Mouse (Mus musculus): ENCODE results near the gene Eml3. TPM values are rescaled to one million over a fixed set of nuclear protein-coding genes. Genes with fewer than 3 reads are reported as not detected.
"Not testable (repeated sequence)": the region's sequence is repeated elsewhere in the genome, so short reads cannot be mapped to it uniquely, and the experiment has no call there.

Eml3 gene
- polyA plus RNA-seq, 1 experiment from 2014 or later = 10.3 TPM

DNA sequence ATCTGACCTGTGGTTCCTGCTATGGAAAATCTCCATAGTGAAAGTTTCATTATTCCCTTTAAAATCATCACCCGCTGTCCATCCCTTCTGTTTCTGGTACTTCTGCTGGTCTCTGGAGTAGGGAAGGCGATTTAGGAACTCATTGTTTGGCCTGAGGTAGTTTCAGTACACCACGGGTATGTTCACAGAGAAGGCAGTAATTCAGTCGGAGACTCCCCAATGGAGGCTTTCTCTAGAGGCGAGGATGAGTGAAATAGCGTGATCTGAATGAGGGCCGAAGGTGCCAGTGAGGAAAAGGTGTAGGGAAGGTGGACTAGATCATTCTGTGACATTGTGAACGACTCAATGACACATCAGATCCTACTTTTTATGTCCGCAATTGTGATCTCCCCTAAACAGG is 24.8 kb downstream of the Eml3 start:
- no peaks in the 10 kb centered on the region for H3K27me3 ChIP-seq (replicated peaks; ENCODE audit: control insufficient read depth, insufficient read depth, low read length)
- H3K36me3 ChIP-seq (ENCODE audit: control insufficient read depth, insufficient read depth, low read length) = peaks cover 27% of the 10 kb centered on the region
- no peak for ATAC-seq
- H3K4me1 ChIP-seq (ENCODE audit: control insufficient read depth, insufficient read depth, low read depth, low read length) = peaks cover 22% of the 10 kb centered on the region
- peak overlapping the region; percentile 73 for H3K9ac ChIP-seq (ENCODE audit: low read depth, low read length)
- WGBS = 9% methylated on average over 9 of the region's 9 CpGs
- peak overlapping the region; percentile 69 for H3K4me3 ChIP-seq (ENCODE audit: low read length)
- peak overlapping the region; percentile 68 for H3K4me2 ChIP-seq (ENCODE audit: low read length)
- no peaks in the 10 kb centered on the region for H3K9me3 ChIP-seq (ENCODE audit: control insufficient read depth, low read length)
- peak overlapping the region; percentile 71 for H3K27ac ChIP-seq (ENCODE audit: low read depth, low read length)

- ATAC-seq = no peak
- Histone ChIP-seq H3K36me3 (ENCODE audit: control insufficient read depth, insufficient read depth, low read length) (peaks cover 51% of the 10 kb centered on the region), H3K4me2 (ENCODE audit: low read length) (no peak overlapping the region), H3K27ac (ENCODE audit: low read depth, low read length) (no peak overlapping the region), H3K9me3 (ENCODE audit: control insufficient read depth, low read length) (no peaks in the 10 kb centered on the region), H3K27me3 (replicated peaks; ENCODE audit: control insufficient read depth, insufficient read depth, low read length) (no peaks in the 10 kb centered on the region), H3K9ac (ENCODE audit: low read depth, low read length) (no peak overlapping the region), H3K4me1 (ENCODE audit: control insufficient read depth, insufficient read depth, low read depth, low read length) (peaks cover 2% of the 10 kb centered on the region), H3K4me3 (ENCODE audit: low read length) (no peak overlapping the region)
- WGBS = 98% methylated on average over 2 of the region's 2 CpGs
These were observed 32.9 kb downstream of the Eml3 start for GRCm38 (mm10) chr19:8962256-8962655.

DNA sequence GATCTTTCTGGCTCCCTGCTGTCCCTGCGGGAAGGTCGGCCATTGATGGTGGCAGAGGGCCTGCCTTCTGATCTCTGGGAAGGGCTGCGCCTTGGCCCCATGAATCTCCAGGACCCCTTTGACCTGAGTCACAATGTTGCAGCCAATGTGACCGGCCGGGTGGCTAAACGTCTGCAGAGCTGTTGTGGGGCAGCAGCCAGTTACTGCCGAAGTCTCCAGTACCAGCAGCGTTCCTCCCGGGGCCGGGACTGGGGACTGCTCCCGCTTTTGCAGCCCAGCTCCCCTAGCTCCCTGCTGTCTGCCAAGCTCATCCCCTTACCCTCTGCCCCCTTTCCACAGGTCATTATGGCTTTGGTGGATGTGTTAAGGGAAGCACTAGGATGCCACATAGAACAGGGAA is 35.7 kb downstream of the Eml3 start:
- Histone ChIP-seq H3K9ac (ENCODE audit: low read depth, low read length) (no peak overlapping the region), H3K4me1 (ENCODE audit: control insufficient read depth, insufficient read depth, low read depth, low read length) (peaks cover 12% of the 10 kb centered on the region), H3K27ac (ENCODE audit: low read depth, low read length) (no peak overlapping the region), H3K36me3 (ENCODE audit: control insufficient read depth, insufficient read depth, low read length) (peaks cover 42% of the 10 kb centered on the region), H3K4me2 (ENCODE audit: low read length) (no peak overlapping the region), H3K27me3 (replicated peaks; ENCODE audit: control insufficient read depth, insufficient read depth, low read length) (no peaks in the 10 kb centered on the region), H3K9me3 (ENCODE audit: control insufficient read depth, low read length) (no peaks in the 10 kb centered on the region), H3K4me3 (ENCODE audit: low read length) (no peak overlapping the region)
- no peak for ATAC-seq
- 92% methylated on average over 11 of the region's 11 CpGs for WGBS

DNA sequence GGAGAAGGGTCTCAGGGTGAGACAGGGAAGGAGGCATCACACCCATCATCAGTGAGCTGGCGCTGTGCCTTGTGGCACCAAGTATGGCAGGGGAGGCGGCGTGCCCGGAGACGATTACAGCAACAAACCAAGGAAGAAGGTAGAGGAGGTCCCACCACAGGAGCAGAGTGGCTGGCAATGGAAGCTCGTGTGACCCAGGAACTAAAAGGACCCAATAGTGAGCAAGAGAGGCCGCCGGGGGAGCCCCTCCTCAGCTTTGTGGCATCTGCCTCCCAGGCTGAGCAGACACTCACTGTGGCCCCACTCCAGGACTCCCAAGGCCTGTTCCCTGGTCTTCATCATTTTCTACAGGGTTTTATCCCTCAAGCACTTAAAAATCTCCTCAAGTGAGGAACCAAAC is 36.4 kb downstream of the Eml3 start:
- 84% methylated on average over 8 of the region's 8 CpGs for WGBS
- peaks cover 42% of the 10 kb centered on the region for H3K36me3 ChIP-seq (ENCODE audit: control insufficient read depth, insufficient read depth, low read length)
- H3K4me3 ChIP-seq (ENCODE audit: low read length) = no peak overlapping the region; the same call in 1 of the 2 replicates
- H3K4me1 ChIP-seq (ENCODE audit: control insufficient read depth, insufficient read depth, low read depth, low read length) = peaks cover 12% of the 10 kb centered on the region
- no peak for ATAC-seq
- H3K27ac ChIP-seq (ENCODE audit: low read depth, low read length) = peak overlapping the region; percentile 52; the same call in 1 of the 2 replicates
- H3K9me3 ChIP-seq (ENCODE audit: control insufficient read depth, low read length) = no peaks in the 10 kb centered on the region
- no peak overlapping the region for H3K9ac ChIP-seq (ENCODE audit: low read depth, low read length)
- no peaks in the 10 kb centered on the region for H3K27me3 ChIP-seq (replicated peaks; ENCODE audit: control insufficient read depth, insufficient read depth, low read length)
- peak overlapping the region; percentile 49 for H3K4me2 ChIP-seq (ENCODE audit: low read length)

DNA sequence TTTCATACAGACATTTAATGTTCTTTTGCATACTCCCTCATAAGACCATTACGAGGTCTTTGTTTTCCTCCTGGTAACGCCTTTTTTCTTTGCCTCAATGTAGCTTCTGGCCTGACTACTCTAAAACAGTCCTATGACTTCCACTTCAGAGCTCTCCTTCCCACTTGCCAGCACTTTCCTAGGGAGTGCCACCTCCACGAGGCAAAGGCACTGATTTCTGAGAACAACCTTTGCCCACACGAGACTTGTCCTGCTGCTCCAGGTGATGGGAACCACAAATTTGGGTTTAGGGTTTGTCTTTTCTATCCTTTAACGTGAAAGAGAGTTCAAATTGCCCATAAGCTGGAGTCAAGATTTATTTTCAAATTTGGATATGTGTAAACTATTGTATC is 36.8 kb downstream of the Eml3 start:
- H3K4me2 ChIP-seq (ENCODE audit: low read length) = peak overlapping the region; percentile 49
- no peaks in the 10 kb centered on the region for H3K9me3 ChIP-seq (ENCODE audit: control insufficient read depth, low read length)
- peak overlapping the region; percentile 72 for H3K4me3 ChIP-seq (ENCODE audit: low read length)
- peaks cover 12% of the 10 kb centered on the region for H3K4me1 ChIP-seq (ENCODE audit: control insufficient read depth, insufficient read depth, low read depth, low read length)
- H3K9ac ChIP-seq (ENCODE audit: low read depth, low read length) = peak overlapping the region; percentile 53
- H3K27me3 ChIP-seq (replicated peaks; ENCODE audit: control insufficient read depth, insufficient read depth, low read length) = no peaks in the 10 kb centered on the region
- ATAC-seq = no peak
- peak overlapping the region; percentile 67 for H3K27ac ChIP-seq (ENCODE audit: low read depth, low read length)
- 40% methylated on average over 5 of the region's 5 CpGs for WGBS
- peaks cover 46% of the 10 kb centered on the region for H3K36me3 ChIP-seq (ENCODE audit: control insufficient read depth, insufficient read depth, low read length)

DNA sequence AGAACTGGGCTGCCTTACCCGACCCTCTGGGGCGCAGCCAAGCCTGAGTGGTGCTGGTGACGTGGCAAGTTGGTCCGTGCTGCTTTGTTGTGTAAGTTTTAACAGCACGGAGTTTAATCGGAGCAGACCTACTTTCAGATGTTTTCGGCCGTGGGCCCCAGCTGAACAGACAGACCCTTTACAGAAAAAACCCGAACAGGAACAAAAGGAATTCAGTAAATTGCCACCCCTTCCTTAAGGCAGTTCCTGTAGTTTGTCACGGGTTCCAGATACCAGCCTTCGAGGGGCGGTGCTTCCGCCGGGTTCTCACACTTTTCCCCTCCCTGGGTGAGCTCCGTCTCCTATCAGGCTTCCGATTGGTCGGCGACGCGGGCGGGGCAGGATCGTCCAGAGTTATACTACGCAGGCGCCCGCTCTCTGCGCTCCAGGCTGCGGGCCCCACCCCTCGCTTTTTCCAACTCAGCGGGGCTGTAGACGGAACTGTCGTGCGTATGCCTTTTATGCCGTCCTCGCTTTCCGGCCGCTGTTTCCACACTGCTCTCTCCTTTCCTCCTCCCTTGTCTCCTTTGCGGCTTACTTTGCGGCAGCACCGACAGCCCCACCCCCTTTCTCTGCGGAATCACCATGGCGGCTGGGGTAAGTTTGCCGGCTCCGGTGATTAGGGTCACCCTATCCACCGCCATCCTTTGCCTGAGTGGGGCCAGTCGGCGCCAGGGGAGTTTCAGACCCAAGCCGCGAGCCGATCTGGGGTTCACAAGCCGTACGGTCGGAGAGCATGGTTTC is 37.4 kb downstream of the Eml3 start, which contains the start of gene Eef1g:
TSS of gene Eef1g (plus strand) at position 452 of the 783 bp plus-strand sequence.
- H3K9ac ChIP-seq (ENCODE audit: low read depth, low read length) = peak within 1 kb of the TSS; percentile 86
- H3K27ac ChIP-seq (ENCODE audit: low read depth, low read length) = peak within 1 kb of the TSS; percentile 81
- H3K4me2 ChIP-seq (ENCODE audit: low read length) = peak within 1 kb of the TSS; percentile 71
- H3K27me3 ChIP-seq (replicated peaks; ENCODE audit: control insufficient read depth, insufficient read depth, low read length) = no peaks in the 10 kb centered on the region
- WGBS = under 1% methylated on average over 52 of the region's 52 CpGs
- peaks cover 12% of the 10 kb centered on the region for H3K4me1 ChIP-seq (ENCODE audit: control insufficient read depth, insufficient read depth, low read depth, low read length)
- ATAC-seq = peak; percentile 99
- peaks cover 44% of the 10 kb centered on the region for H3K36me3 ChIP-seq (ENCODE audit: control insufficient read depth, insufficient read depth, low read length)
- no peaks in the 10 kb centered on the region for H3K9me3 ChIP-seq (ENCODE audit: control insufficient read depth, low read length)
- H3K4me3 ChIP-seq (ENCODE audit: low read length) = peak within 1 kb of the TSS; percentile 72

DNA sequence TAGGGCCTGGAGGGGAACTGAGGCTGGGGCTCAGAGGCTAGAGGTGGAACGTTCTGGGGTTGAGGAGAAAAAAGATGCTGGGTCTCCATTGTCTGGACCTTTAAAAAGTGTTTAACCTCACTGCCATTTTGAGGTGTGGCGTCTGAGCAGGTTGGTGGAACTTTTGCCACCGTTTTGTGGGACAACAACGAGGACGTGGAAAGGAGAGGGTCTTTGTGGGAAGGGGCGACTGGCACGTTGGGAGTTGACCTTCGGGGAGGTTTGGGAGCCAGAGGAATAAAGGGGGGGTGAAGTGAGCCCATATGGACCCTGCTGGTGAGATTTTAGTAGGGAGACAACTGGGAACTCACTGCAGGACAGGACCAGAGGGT is 38.0 kb downstream of the Eml3 start:
- WGBS = under 1% methylated on average over 8 of the region's 8 CpGs
- Histone ChIP-seq H3K4me1 (ENCODE audit: control insufficient read depth, insufficient read depth, low read depth, low read length) (peaks cover 12% of the 10 kb centered on the region), H3K4me3 (ENCODE audit: low read length) (peak overlapping the region; percentile 72), H3K36me3 (ENCODE audit: control insufficient read depth, insufficient read depth, low read length) (peaks cover 43% of the 10 kb centered on the region), H3K27ac (ENCODE audit: low read depth, low read length) (peak overlapping the region; percentile 81), H3K27me3 (replicated peaks; ENCODE audit: control insufficient read depth, insufficient read depth, low read length) (no peaks in the 10 kb centered on the region), H3K9ac (ENCODE audit: low read depth, low read length) (peak overlapping the region; percentile 86), H3K4me2 (ENCODE audit: low read length) (peak overlapping the region; percentile 71), H3K9me3 (ENCODE audit: control insufficient read depth, low read length) (no peaks in the 10 kb centered on the region)
- no peak; the same call in 1 of the 2 replicates for ATAC-seq

DNA sequence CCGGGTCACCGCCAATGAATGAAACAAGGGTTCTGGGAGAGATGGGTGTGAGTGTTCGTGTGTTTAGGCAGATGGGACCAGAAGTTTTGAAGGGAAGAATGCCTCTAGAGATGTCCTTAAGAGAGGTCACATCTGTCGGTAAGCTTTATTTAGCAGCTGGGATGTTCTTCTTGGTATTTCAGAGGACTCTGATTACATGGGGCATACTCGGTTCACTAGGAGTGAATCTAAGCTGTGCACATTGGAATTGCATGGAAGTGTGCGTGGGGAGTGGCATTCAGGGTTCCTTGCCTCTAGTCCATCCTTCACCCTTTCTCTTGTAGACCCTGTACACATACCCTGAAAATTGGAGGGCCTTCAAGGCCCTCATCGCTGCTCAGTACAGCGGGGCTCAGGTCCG is 38.5 kb downstream of the Eml3 start:
- Histone ChIP-seq H3K4me3 (ENCODE audit: low read length) (peak overlapping the region; percentile 72), H3K27ac (ENCODE audit: low read depth, low read length) (peak overlapping the region; percentile 81), H3K9ac (ENCODE audit: low read depth, low read length) (peak overlapping the region; percentile 86), H3K4me2 (ENCODE audit: low read length) (peak overlapping the region; percentile 71), H3K27me3 (replicated peaks; ENCODE audit: control insufficient read depth, insufficient read depth, low read length) (no peaks in the 10 kb centered on the region), H3K9me3 (ENCODE audit: control insufficient read depth, low read length) (no peaks in the 10 kb centered on the region), H3K4me1 (ENCODE audit: control insufficient read depth, insufficient read depth, low read depth, low read length) (peaks cover 12% of the 10 kb centered on the region), H3K36me3 (ENCODE audit: control insufficient read depth, insufficient read depth, low read length) (peaks cover 43% of the 10 kb centered on the region)
- no peak for ATAC-seq
- WGBS = 1% methylated on average over 7 of the region's 9 CpGs

GRCm38 (mm10) chr19:8972491-8972890 is 43.1 kb downstream of the Eml3 start:
- not testable (repeated sequence) for H3K4me3 ChIP-seq (ENCODE audit: low read length); H3K4me2 ChIP-seq (ENCODE audit: low read length); H3K27me3 ChIP-seq (replicated peaks; ENCODE audit: control insufficient read depth, insufficient read depth, low read length); H3K27ac ChIP-seq (ENCODE audit: low read depth, low read length); ATAC-seq; H3K9me3 ChIP-seq (ENCODE audit: control insufficient read depth, low read length); H3K4me1 ChIP-seq (ENCODE audit: control insufficient read depth, insufficient read depth, low read depth, low read length); H3K9ac ChIP-seq (ENCODE audit: low read depth, low read length)
- WGBS = 90% methylated on average over 8 of the region's 8 CpGs
- peaks cover 53% of the 10 kb centered on the region for H3K36me3 ChIP-seq (ENCODE audit: control insufficient read depth, insufficient read depth, low read length)
